Mouse (Mus musculus) heart, postnatal 10 days (tissue): ENCODE results near the gene Tada2a. TPM values are rescaled to one million over a fixed set of nuclear protein-coding genes. Genes with fewer than 3 reads are reported as not detected.

Source experiments
- DNase-seq, 2 experiments: peaks; one replicate each; pipeline ENCODE4 v3.0.0; 2021
- intact Hi-C: fragments of 180-260 bp; cut with DNase I; formaldehyde crosslinking; loops from one replicate; pipeline ENCODE4 v1.15.1; 2025
- total RNA-seq, 2 experiments: library from RNA; stranded (reverse); gene quantifications; 2 replicates each; pipeline ENCODE4 v1.2.3; 2021

Gene Tada2a
- total RNA-seq: 1 to 10 TPM; 8.4 to 8.8 TPM

- intact Hi-C loops: loop anchor here (5.0 kb wide), 2 partner anchors 48 to 62 kb away; partner anchors contain the start of gene Dusp14
- peak; percentile 80 to 85 for DNase-seq
Measured at GRCm38 (mm10) chr11:84128943-84129798, at the start of gene Tada2a, which contains the start of gene Acaca. Gene Tada2a (minus strand): TSS chr11:84129600. Gene Acaca (plus strand): TSS chr11:84129672.

GRCm38 (mm10) chr11:84178571-84178970 lies 49.2 kb upstream of the Tada2a start:
- intact Hi-C loops: loop anchor here (5.0 kb wide), 1 partner anchor 51 kb away; the partner anchor contains the start of genes Acaca and Tada2a

GRCm38 (mm10) chr11:84172539-84173435 lies 43.4 kb upstream of the Tada2a start:
- DNase-seq: no peak

More at GRCm38 (mm10) chr11:84178571-84178970, 49.2 kb upstream of the Tada2a start:
- DNase-seq: no peak

GRCm38 (mm10) chr11:84168701-84169288 lies 39.4 kb upstream of the Tada2a start:
- peak; percentile 38 to 44 for DNase-seq
- intact Hi-C loops: no loop called here

More at GRCm38 (mm10) chr11:84172539-84173435, 43.4 kb upstream of the Tada2a start:
- intact Hi-C loops: no loop called here

GRCm38 (mm10) chr11:84167046-84167526 lies 37.7 kb upstream of the Tada2a start, which contains the start of gene Gm11437:
Gene Gm11437 (minus strand): TSS chr11:84167476.
- intact Hi-C loops: no loop called here
- DNase-seq: no peak

- DNase-seq: no peak
- intact Hi-C loops: no loop called here
Measured at GRCm38 (mm10) chr11:84164561-84164960, 35.2 kb upstream of the Tada2a start.

- intact Hi-C loops: no loop called here
- no peak for DNase-seq
Measured at GRCm38 (mm10) chr11:84164123-84164522, 34.7 kb upstream of the Tada2a start.

- no peak for DNase-seq
- intact Hi-C loops: no loop called here
Measured at GRCm38 (mm10) chr11:84156535-84157262, 27.3 kb upstream of the Tada2a start.

- intact Hi-C loops: no loop called here
- peak in 1 of 2 experiments; percentile 6 for DNase-seq
Measured at GRCm38 (mm10) chr11:84150884-84151283, 21.5 kb upstream of the Tada2a start.

- DNase-seq: no peak
- intact Hi-C loops: loop anchor here (10.0 kb wide), 1 partner anchor 99 kb away; no protein-coding TSS in a partner anchor
Measured at GRCm38 (mm10) chr11:84146081-84146480, 16.7 kb upstream of the Tada2a start.

- intact Hi-C loops: loop anchor here (10.0 kb wide), 1 partner anchor 100 kb away; no protein-coding TSS in a partner anchor
- DNase-seq: no peak
Measured at GRCm38 (mm10) chr11:84145201-84145798, 15.9 kb upstream of the Tada2a start.

- intact Hi-C loops: loop anchor here (10.0 kb wide), 1 partner anchor 103 kb away; no protein-coding TSS in a partner anchor
- peak; percentile 47 to 54 for DNase-seq
Measured at GRCm38 (mm10) chr11:84141752-84142151, 12.4 kb upstream of the Tada2a start.

GRCm38 (mm10) chr11:84136453-84136852 lies 7.1 kb upstream of the Tada2a start:
- intact Hi-C loops: no loop called here

GRCm38 (mm10) chr11:84134331-84134860 lies 5.0 kb upstream of the Tada2a start:
- no peak for DNase-seq
- intact Hi-C loops: no loop called here

More at GRCm38 (mm10) chr11:84136453-84136852, 7.1 kb upstream of the Tada2a start:
- no peak for DNase-seq

GRCm38 (mm10) chr11:84129799-84130185 lies 392 bp upstream of the Tada2a start:
- no peak for DNase-seq
- intact Hi-C loops: loop anchor here (5.0 kb wide), 2 partner anchors 48 to 62 kb away; partner anchors contain the start of gene Dusp14

GRCm38 (mm10) chr11:84127977-84128376 lies 1.4 kb downstream of the Tada2a start:
- no peak for DNase-seq
- intact Hi-C loops: loop anchor here (5.0 kb wide), 2 partner anchors 49 to 61 kb away; partner anchors contain the start of gene Dusp14

- no peak for DNase-seq
- intact Hi-C loops: no loop called here
Measured at GRCm38 (mm10) chr11:84121051-84121956, 8.1 kb downstream of the Tada2a start.
